Mouse (Mus musculus): Measurements from ENCODE around the gene Gm10447.

DNA sequence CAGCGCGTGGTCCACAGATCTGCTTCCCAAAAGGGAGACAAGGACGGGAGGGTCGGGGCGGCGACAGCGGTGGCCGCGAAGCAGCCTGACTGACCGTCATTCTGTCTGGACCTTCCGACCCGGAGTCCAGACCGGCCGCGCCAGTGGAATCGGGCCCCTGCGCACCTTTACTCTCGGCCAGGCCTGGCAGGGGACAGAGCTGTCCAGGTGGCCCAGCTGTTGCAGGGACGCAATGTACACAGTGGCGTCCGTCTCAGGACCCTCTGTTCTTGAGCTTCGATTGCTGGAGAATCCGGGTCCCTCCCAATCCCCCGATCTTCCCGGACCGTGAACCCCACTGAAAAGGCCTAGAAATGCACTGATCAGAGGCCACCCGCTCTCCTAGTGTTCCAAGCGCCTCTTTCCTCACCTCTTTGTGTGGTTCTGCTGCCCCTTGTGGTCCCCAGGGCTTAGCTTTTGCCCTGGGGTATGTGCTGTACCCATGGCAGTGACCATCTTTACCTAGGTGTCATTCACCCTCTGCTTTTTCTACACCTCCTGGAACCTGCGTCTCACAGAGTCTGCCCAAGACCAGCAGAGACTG lies 553 bp upstream of the Gm10447 start:
- TF ChIP-seq CTCF (IDR thresholded peaks at IDR 0.05; ENCODE audit: control insufficient read depth, insufficient read depth, insufficient read length) (no peak), FOSL1 (IDR thresholded peaks at IDR 0.05; ENCODE audit: insufficient read depth, low read length, poor library complexity, severe bottlenecking) (no peak), MAX (IDR thresholded peaks at IDR 0.05) (no peak), MYOG (IDR thresholded peaks at IDR 0.05; ENCODE audit: control insufficient read depth, extremely low read depth, insufficient read length) (no peak), CEBPB (IDR thresholded peaks at IDR 0.05; ENCODE audit: low read depth) (no peak), USF1 (IDR thresholded peaks at IDR 0.05; ENCODE audit: low read depth) (no peak)
